ENCODE assay signal across 16 mouse cellular contexts in genomic region chr19:5746907-5747363, GRCm38 (mm10). TPM values are rescaled to one million over a fixed set of nuclear protein-coding genes. Genes with fewer than 3 reads are reported as not detected.
DNase-seq lines count a peak whose midpoint lies in the region; ATAC-seq lines count a peak whose summit lies in the region.
"Had no signal": no experiment of that assay in that cellular context is flagged by ENCODE, and none has a peak within 500 bp of the region (broad histone marks: within the 10 kb centered on the region; RNA-seq: fewer than 3 reads in every experiment).

No protein-coding gene starts in this region.

- no peaks in the 10 kb centered on the region for H3K9me3 ChIP-seq in neural tube, embryonic 12.5 days
- no peaks in the 10 kb centered on the region for H3K9me3 ChIP-seq in liver, embryonic 15.5 days (replicated peaks)
- H3K9me3 ChIP-seq: G1E had no signal

- 23% methylated on average over 12 of the region's 12 CpGs for WGBS in neural tube, embryonic 12.5 days
- 26% methylated on average over 12 of the region's 12 CpGs for WGBS in liver, embryonic 15.5 days (ENCODE audit: insufficient replicate concordance)

- peaks cover 41% of the 10 kb centered on the region for H3K4me1 ChIP-seq in neural tube, embryonic 12.5 days
- peaks cover 35% of the 10 kb centered on the region for H3K4me1 ChIP-seq in liver, embryonic 15.5 days (replicated peaks)

- no peaks in the 10 kb centered on the region for H3K36me3 ChIP-seq in neural tube, embryonic 12.5 days
- no peaks in the 10 kb centered on the region for H3K36me3 ChIP-seq in liver, embryonic 15.5 days (replicated peaks)
- H3K36me3 ChIP-seq: G1E had no signal

- H3K27me3 ChIP-seq in neural tube, embryonic 12.5 days (replicated peaks): peaks cover 72% of the 10 kb centered on the region
- peaks cover 100% of the 10 kb centered on the region for H3K27me3 ChIP-seq in liver, embryonic 15.5 days

- no peak overlapping the region for H3K4me3 ChIP-seq in neural tube, embryonic 12.5 days
- H3K4me3 ChIP-seq in liver, embryonic 15.5 days (replicated peaks): no peak overlapping the region

- no peak for ATAC-seq in neural tube, embryonic 12.5 days (ENCODE audit: low FRiP score, low read depth)
- 0 out of 2 replicates have a peak, but pooled peaks have one; percentile 22 for ATAC-seq in liver, embryonic 15.5 days (ENCODE audit: insufficient read depth)

- no peak overlapping the region for H3K27ac ChIP-seq in neural tube, embryonic 12.5 days
- H3K27ac ChIP-seq in liver, embryonic 15.5 days (replicated peaks): no peak overlapping the region

- H3K9ac ChIP-seq in neural tube, embryonic 12.5 days: no peak overlapping the region
- H3K9ac ChIP-seq in liver, embryonic 15.5 days: no peak overlapping the region

- H3K4me2 ChIP-seq in neural tube, embryonic 12.5 days (replicated peaks): peak overlapping the region; percentile 56; the same call in 1 of the 2 replicates
- H3K4me2 ChIP-seq in liver, embryonic 15.5 days: no peak overlapping the region

- peak; percentile 69 for DNase-seq in embryo, embryonic 10 days (ENCODE audit: low spot score)
- no peak for DNase-seq in embryo, embryonic 10.5 days (ENCODE audit: low spot score)
- DNase-seq in neural tube, embryonic 10.5 days (ENCODE audit: extremely low spot score, low spot score): no peak
- no peak for DNase-seq in testis, postnatal 10 days (ENCODE audit: low spot score)
- no peak for DNase-seq in c-Kit-positive CD71-positive TER-119-positive erythroid progenitor cells, embryonic 14.5 days (ENCODE audit: low spot score)
- no peak for DNase-seq in heart, adult 8-10 months (ENCODE audit: low spot score)
- DNase-seq: cerebellum, postnatal 10 days; heart, postnatal 14 days; kidney, adult 18-20 months; lung, postnatal 36 days; spleen, adult 18-20 months had no signal

RNA-seq across cellular contexts. Expression of gene Ltbp3, which starts 6.2 kb away (rescaled TPM):
- 10.6 and 12.6 TPM in 2 replicates for polyA plus RNA-seq in neural tube, embryonic 12.5 days (2016; fragmentation: Nextera tagmentation; extraction: Ambion mirVana)
- 1.2 and 3.4 TPM in 2 replicates for polyA plus RNA-seq in liver, embryonic 15.5 days (2015; fragmentation: Nextera tagmentation; extraction: Ambion mirVana)
- 10 to 100 TPM; 28.2 to 33.1 (median 31.7) TPM for total RNA-seq in heart, adult 8-10 months (2022)

RNA-seq across cellular contexts. Expression of gene Fam89b, which starts 17.5 kb away (rescaled TPM):
- polyA plus RNA-seq in neural tube, embryonic 12.5 days (2016; fragmentation: Nextera tagmentation; extraction: Ambion mirVana): 193 and 195 TPM in 2 replicates
- 39.3 and 39.8 TPM in 2 replicates for polyA plus RNA-seq in liver, embryonic 15.5 days (2015; fragmentation: Nextera tagmentation; extraction: Ambion mirVana)
- total RNA-seq in heart, adult 8-10 months (2022): 10 to 100 TPM; 22.8 to 26.9 (median 24.2) TPM

RNA-seq across cellular contexts. Expression of gene Ehbp1l1, which starts 20.8 kb away (rescaled TPM):
- polyA plus RNA-seq in neural tube, embryonic 12.5 days (2016; fragmentation: Nextera tagmentation; extraction: Ambion mirVana): 10.1 and 10.5 TPM in 2 replicates
- polyA plus RNA-seq in liver, embryonic 15.5 days (2015; fragmentation: Nextera tagmentation; extraction: Ambion mirVana): 110 and 121 TPM in 2 replicates
- total RNA-seq in heart, adult 8-10 months (2022): 100 to 1,000 TPM; 145 to 158 (median 149) TPM

RNA-seq across cellular contexts. Expression of gene Scyl1, which starts 24.3 kb away (rescaled TPM):
- 66.1 and 70.4 TPM in 2 replicates for polyA plus RNA-seq in neural tube, embryonic 12.5 days (2016; fragmentation: Nextera tagmentation; extraction: Ambion mirVana)
- polyA plus RNA-seq in liver, embryonic 15.5 days (2015; fragmentation: Nextera tagmentation; extraction: Ambion mirVana): 21.1 and 24.4 TPM in 2 replicates
- total RNA-seq in heart, adult 8-10 months (2022): 10 to 100 TPM; 63.3 to 70.6 (median 67.2) TPM

RNA-seq across cellular contexts. Expression of gene Kcnk7, which starts 42.8 kb away (rescaled TPM):
- 0.19 TPM in 2 replicates for polyA plus RNA-seq in neural tube, embryonic 12.5 days (2016; fragmentation: Nextera tagmentation; extraction: Ambion mirVana)
- polyA plus RNA-seq in liver, embryonic 15.5 days (2015; fragmentation: Nextera tagmentation; extraction: Ambion mirVana): 0.15 and 0.28 TPM in 2 replicates
- total RNA-seq in heart, adult 8-10 months (2022): not detected
- total RNA-seq: G1E; gastrocnemius, postnatal 4 days; heart, postnatal 14 days had no signal
- polyA plus RNA-seq: large intestine, adult 2 months had no signal
